Mouse (Mus musculus): ENCODE results near the gene Acad10.

The Acad10 gene

GRCm38 (mm10) chr5:121597332-121597731 is 63.0 kb downstream of the Acad10 start:
- no peak for DNase-seq (ENCODE audit: low spot score)

- no peak for DNase-seq (ENCODE audit: low spot score)
Measured at GRCm38 (mm10) chr5:121596226-121596625, 64.1 kb downstream of the Acad10 start.

DNA sequence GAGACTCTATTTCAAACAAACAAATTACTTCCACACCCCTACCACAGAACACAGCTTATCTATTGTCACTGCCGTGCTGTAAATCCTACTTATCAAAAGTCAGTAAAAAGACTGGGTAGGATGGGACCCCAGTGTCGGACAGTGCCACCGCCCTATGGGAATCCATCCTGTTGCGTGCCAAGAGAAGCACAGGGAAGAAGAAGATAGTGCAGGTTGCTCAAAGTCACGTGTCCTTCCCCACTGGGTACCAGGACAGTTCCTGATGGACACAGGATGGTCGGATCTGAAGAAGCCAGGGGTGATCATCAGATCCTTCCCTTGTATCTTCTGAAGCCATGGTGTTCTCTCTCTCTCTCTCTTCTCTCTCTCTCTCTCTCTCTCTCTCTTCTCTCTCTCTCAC is 64.6 kb downstream of the Acad10 start:
- no peak for DNase-seq (ENCODE audit: low spot score)

- DNase-seq (ENCODE audit: low spot score) = no peak
Measured at GRCm38 (mm10) chr5:121594714-121595313, 65.5 kb downstream of the Acad10 start.

DNA sequence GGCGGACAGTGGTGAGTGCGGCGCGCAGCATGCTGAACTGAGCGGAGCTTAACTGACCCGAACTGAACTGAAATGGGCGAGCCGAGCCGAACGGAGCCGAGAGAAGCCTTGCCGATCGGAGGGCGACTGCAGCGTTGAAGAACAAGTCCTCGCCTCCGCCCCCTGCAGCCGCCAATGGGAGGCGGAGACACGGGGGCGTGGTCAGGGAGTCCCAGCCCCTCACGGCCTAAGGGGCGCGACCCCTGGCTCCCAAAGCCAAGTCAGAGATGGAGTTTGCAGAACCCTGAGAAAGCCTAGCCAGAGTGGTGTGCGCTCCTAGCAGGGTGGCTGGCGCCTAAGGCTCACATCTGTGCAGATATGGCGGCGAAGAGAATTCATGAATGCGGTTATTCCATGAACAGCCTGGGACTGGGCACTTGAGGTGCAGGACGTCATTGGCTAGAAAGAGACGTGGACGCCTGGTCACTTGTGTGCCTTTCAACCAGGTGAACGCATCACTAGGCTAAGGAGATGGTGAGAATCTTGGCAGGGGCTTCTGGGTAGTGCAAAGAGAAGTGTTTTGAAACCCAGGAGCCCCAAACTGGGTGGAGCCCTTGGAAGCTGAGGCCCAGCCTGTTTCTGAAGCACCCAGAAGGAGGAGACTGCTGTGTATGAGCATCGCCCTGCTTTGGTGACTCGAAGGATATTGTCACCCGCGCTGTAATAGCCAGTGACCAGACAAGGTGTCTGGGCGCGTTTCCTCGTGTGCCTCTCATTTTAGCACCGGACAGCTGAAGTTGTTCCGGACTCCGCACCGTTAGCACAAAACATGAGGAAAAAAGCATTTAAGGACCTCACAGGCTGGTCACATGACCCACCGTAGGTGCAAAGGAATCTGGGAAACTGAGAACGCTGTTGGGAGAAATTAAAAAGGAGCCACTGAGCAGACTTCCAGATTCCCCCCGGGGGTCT is 66.6 kb downstream of the Acad10 start, which contains the start of gene Aldh2:
Aldh2 (minus strand) TSS at position 374 of the 951 bp plus-strand sequence.
- DNase-seq (ENCODE audit: low spot score) = peak; percentile 83

- DNase-seq (ENCODE audit: low spot score) = peak; percentile 53
Measured at GRCm38 (mm10) chr5:121592816-121593407, 67.4 kb downstream of the Acad10 start.

DNA sequence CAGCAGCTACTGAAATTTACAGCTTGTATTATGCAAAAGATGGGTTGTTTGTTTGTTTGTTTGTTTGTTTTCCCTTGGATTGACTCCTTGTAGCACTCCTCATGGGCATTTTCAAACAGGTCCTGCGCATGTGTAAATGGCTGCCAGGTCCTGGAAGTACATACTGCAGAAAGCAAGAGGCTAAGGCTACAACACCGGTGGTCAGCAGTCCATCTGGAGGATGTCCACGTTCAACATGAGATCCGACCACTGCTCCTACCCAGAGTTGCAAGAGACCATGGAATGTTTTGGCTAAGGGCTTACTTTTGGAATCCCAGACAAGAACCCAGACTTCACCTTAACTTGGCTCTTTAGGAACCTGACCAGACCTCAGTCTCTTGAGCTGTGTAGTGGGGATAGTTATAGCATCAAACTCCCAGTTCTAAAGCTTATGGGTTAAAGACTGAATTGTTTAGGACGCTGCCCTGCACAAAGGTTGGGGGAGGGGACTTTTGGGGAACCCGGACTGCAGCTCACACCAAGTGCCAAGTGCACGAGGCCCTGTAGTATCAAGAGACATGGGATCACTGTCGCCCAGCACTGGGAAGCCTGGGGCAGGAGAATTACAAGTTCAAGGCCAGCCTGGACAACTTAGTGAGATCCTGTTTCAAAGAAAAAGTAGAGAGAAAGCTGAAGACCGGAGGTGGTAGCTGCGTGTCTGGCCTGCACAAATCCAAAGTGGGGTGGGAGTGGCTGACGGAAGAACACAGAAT is 68.1 kb downstream of the Acad10 start:
- peak; percentile 22 for DNase-seq (ENCODE audit: low spot score)

GRCm38 (mm10) chr5:121591417-121592063 is 68.8 kb downstream of the Acad10 start:
- peak; percentile 18 for DNase-seq (ENCODE audit: low spot score)

GRCm38 (mm10) chr5:121589928-121590327 is 70.4 kb downstream of the Acad10 start:
- no peak for DNase-seq (ENCODE audit: low spot score)

DNA sequence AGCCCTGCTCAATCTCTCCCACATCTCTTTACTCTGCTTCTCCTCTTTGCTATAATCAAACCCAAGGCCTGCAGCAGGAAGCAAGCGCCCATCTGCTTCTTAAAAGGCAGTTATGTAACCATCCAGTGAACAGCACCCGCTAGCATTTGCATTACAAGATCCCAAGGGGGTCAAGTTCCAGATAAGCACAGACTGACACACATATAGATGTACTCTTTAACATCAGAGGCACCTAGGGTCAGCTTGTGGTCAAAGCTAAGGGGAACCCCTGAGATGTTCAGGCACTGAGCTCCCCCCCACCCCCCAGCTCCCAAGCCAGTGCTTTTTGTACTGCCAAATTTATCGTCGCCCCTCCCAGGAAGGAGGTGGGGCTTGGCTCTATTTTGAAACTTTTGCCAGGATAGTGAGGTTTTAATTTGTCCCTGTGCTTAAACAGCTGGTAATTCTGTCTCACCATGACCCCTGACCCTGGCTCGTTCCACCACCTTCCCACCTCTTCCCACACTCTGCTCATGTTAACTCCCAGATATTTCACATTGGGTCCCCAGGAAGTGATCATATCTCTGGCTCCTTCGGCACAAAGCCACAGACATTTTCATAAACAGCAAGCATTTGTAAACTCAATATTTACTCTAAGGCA is 73.8 kb downstream of the Acad10 start:
- peak; percentile 63 for DNase-seq (ENCODE audit: low spot score)

- DNase-seq (ENCODE audit: low spot score) = no peak
Measured at GRCm38 (mm10) chr5:121585699-121586098, 74.6 kb downstream of the Acad10 start.

- DNase-seq (ENCODE audit: low spot score) = no peak
Measured at GRCm38 (mm10) chr5:121585005-121585404, 75.3 kb downstream of the Acad10 start.

DNA sequence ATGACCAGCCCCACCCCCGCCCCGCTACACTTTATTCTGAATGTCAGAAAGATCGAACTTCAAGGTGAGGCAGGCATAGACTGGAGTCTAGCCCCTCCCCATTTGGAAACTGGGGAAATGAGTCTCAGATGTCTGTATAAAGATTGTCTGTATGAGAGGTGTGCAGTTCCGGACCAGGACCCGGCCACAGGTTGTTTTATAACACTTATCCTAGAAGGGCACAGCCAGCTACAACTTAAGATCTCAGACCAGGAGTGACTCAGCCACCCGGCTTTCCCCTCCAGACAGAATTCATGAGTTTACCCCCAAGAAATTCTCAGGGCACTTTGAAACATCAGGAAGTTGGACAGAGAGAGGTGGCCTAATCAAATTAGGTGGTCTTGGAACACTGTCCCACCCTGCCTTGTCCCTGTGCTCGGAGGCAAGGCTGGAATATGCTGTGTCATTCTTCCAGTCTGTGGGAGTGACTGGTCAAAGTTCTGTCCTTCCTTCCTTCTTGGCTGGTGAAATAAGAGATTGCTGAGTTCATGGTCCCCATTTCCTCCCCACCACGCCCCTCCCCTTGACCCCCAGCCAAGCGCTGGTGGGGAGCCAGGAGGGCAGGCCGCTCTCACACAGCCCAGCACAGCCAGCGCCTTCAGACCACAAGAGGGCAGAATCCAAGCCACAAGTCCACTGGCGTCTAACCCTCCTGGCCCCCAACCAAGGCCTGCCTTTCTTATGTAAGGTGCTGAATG is 76.4 kb downstream of the Acad10 start:
- peak; percentile 99 for DNase-seq (ENCODE audit: low spot score)

DNA sequence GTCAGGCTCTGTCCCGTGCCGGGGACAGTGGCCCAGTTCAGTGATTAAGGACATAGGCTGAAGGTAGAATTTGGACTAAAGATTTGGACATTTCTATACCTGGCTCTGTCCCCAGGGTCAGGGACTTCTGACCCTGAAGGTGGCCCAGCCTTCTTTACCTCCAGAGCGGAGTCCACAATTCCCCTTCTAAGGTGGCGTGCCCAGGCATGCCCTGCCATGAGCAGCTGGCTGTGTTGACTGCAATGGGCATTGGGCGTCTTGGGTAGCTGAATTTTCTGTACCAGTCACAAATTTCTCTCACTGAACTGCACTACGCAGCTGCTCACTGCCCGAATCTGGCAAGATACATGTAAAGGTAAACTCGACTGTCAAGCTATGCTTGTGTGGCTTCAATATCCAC is 78.4 kb downstream of the Acad10 start:
- no peak for DNase-seq (ENCODE audit: low spot score)

GRCm38 (mm10) chr5:121576927-121577488 is 83.3 kb downstream of the Acad10 start:
- no peak for DNase-seq (ENCODE audit: low spot score)

DNA sequence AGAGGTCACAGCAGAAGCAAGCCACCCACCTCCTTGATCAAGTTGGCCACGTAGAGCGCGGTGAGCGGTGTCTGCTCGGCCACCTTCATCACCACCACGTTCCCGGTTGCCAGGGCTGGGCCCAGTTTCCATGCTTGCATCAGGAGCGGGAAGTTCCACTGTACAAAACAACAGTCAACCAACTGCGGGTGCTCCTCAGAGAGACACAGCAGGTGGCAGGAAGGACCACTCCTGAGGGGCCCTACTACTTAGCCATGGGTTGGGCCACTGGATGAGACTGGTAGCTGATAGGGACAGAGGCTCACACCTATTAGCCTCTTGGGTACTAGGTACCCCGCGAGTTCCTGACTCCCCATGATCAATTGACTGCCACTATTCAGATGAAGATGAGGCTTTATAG is 84.4 kb downstream of the Acad10 start:
- no peak for DNase-seq (ENCODE audit: low spot score)

GRCm38 (mm10) chr5:121574145-121574544 is 86.2 kb downstream of the Acad10 start:
- no peak for DNase-seq (ENCODE audit: low spot score)

Measured in adipocyte (in vitro differentiated cells).